Mouse (Mus musculus): ENCODE results near the gene Tax1bp1. TPM values are rescaled to one million over a fixed set of nuclear protein-coding genes. Genes with fewer than 3 reads are reported as not detected.

Tax1bp1 gene
- total RNA-seq, 2 experiments from 2014 or later, result 122 to 136 TPM

GRCm38 (mm10) chr6:52712563-52712962 lies 966 bp upstream of the Tax1bp1 start:
- H3K4me3 ChIP-seq, result no peak overlapping the region
- no peak for DNase-seq (ENCODE audit: extremely low spot score in 1 of 2, low spot score in 2 of 2)
- H3K27ac ChIP-seq, result no peak overlapping the region
- intact Hi-C loops (cut with DNase I), result loop anchor here (5.0 kb wide), 1 partner anchor 50 kb away; no protein-coding TSS in a partner anchor
- no peak for TF ChIP-seq CTCF (IDR thresholded peaks at IDR 0.05)

DNA sequence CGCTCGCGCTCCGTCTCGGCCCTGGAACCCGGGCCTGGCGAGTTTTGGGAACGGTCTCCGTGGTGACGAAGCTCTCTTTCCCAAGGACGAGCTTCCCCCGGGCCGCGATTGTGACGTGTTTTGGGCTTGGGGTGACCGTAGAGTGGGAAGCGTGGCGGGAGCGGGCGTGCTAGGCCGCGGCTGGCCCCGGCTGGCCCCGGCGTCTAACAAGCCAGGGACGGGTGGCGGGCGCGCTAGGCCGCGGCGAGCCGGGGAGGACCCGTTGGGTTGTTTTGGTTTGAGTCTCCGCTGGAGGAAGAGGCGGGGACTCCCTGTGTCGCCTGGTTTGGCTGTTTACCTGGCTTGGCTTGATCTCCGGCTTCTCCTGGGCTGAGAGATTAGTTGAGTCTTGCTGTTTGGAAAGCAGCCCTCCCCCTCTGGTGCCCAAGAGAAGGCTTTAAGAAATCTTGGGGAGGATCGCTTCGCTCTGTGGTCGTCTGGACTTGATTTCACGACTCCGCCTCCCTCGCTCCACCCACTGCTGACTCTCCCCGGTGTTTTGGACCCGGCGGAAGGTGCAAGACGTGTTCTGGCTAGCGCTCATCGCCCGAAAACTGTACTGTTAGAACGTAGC lies 474 bp downstream of the Tax1bp1 start:
- H3K27ac ChIP-seq, result peak overlapping the region; percentile 97

GRCm38 (mm10) chr6:52717493-52718192 lies 4.1 kb downstream of the Tax1bp1 start:
- Histone ChIP-seq H3K27ac (no peak overlapping the region), H3K4me3 (no peak overlapping the region)
- no peak for TF ChIP-seq CTCF (IDR thresholded peaks at IDR 0.05)
- intact Hi-C loops (cut with DNase I), result no loop called here
- no peak for DNase-seq (ENCODE audit: extremely low spot score in 1 of 2, low spot score in 2 of 2)

More for the DNA sequence above, 474 bp downstream of the Tax1bp1 start:
- DNase-seq (ENCODE audit: extremely low spot score in 1 of 2, low spot score in 2 of 2), result peak; percentile 59 to 65
- TF ChIP-seq CTCF (IDR thresholded peaks at IDR 0.05), result no peak
- peak overlapping the region; percentile 79 for H3K4me3 ChIP-seq
- intact Hi-C loops (cut with DNase I), result loop anchor here (1.0 to 5.0 kb wide), 2 partner anchors 52 to 74 kb away; partner anchors contain the start of gene Hibadh

DNA sequence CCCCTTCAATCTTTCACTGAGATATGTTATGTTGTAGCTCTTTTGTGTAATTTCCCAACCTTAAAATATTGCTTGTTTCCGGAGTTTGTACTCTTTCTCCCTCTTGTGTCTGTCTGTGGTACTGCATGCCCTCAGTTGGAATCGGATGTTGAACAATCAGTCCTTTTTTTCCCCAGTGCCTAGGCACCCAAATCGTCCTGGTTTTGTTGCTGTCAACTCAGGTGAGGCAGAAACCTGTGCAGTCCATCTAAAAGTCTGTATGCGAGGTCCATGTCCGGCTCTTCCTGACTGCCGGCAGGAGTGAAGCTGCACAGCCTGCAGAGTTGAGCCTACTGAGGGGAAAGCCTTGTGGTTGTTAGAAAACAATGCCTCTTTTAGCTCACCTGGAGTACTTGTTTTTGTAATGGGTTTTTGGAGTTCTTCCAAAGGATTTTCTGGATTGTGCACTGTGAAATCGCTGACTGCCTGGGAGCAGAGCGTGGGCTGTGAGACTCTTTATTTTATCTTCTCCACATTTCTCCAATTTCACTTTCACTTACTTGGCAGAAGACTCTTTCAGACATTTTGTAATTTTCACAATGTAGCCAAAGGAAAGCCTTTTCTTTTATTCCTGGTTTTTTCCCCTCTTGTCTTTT lies 11.4 kb downstream of the Tax1bp1 start:
- Histone ChIP-seq H3K4me3 (no peak overlapping the region), H3K27ac (no peak overlapping the region)
- peak; percentile 98 for TF ChIP-seq CTCF (IDR thresholded peaks at IDR 0.05)
- intact Hi-C loops (cut with DNase I), result loop anchor here (1.0 to 5.0 kb wide), 5 partner anchors 62 to 468 kb away; no protein-coding TSS in a partner anchor
- DNase-seq (ENCODE audit: extremely low spot score in 1 of 2, low spot score in 2 of 2), result peak; percentile 59 to 64

- H3K4me3 ChIP-seq, result no peak overlapping the region
- DNase-seq (ENCODE audit: extremely low spot score in 1 of 2, low spot score in 2 of 2), result no peak
- H3K27ac ChIP-seq, result no peak overlapping the region
- intact Hi-C loops (cut with DNase I), result loop anchor here (5.0 kb wide), 1 partner anchor 187 kb away; no protein-coding TSS in a partner anchor
- TF ChIP-seq CTCF (IDR thresholded peaks at IDR 0.05), result no peak
Measured at GRCm38 (mm10) chr6:52730338-52730737, 16.8 kb downstream of the Tax1bp1 start.

- no peak for DNase-seq (ENCODE audit: extremely low spot score in 1 of 2, low spot score in 2 of 2)
- no peak overlapping the region for H3K27ac ChIP-seq
- TF ChIP-seq CTCF (IDR thresholded peaks at IDR 0.05), result no peak
- H3K4me3 ChIP-seq, result no peak overlapping the region
- intact Hi-C loops (cut with DNase I), result loop anchor here (5.0 kb wide), 1 partner anchor 183 kb away; no protein-coding TSS in a partner anchor
Measured at GRCm38 (mm10) chr6:52734630-52735029, 21.1 kb downstream of the Tax1bp1 start.

GRCm38 (mm10) chr6:52752832-52753231 lies 39.3 kb downstream of the Tax1bp1 start:
- Histone ChIP-seq H3K4me3 (no peak overlapping the region), H3K27ac (no peak overlapping the region)
- DNase-seq (ENCODE audit: extremely low spot score in 1 of 2, low spot score in 2 of 2), result no peak
- TF ChIP-seq CTCF (IDR thresholded peaks at IDR 0.05), result no peak
- intact Hi-C loops (cut with DNase I), result no loop called here

DNA sequence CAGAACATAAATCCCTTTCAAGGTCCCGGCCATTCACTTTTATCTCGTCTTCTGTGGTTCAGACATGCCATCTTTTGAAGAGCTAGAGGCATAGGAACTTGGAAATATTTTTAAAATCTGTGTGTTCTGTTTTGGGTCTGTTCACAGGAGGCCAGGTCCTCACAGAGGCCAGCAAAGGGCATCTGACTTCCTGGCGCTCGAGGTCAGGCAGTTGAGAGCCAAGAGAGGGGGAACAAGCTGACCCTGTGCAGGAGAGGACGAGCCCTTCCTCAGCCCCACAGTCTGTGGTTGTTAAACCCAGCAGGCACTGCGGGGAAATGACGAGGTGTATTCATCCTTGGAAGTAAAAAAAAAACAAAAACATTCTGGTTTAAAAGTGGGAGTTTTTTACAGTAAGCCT lies 51.7 kb downstream of the Tax1bp1 start:
- DNase-seq (ENCODE audit: extremely low spot score in 1 of 2, low spot score in 2 of 2), result no peak
- TF ChIP-seq CTCF (IDR thresholded peaks at IDR 0.05), result no peak
- intact Hi-C loops (cut with DNase I), result no loop called here
- Histone ChIP-seq H3K27ac (no peak overlapping the region), H3K4me3 (no peak overlapping the region)

DNA sequence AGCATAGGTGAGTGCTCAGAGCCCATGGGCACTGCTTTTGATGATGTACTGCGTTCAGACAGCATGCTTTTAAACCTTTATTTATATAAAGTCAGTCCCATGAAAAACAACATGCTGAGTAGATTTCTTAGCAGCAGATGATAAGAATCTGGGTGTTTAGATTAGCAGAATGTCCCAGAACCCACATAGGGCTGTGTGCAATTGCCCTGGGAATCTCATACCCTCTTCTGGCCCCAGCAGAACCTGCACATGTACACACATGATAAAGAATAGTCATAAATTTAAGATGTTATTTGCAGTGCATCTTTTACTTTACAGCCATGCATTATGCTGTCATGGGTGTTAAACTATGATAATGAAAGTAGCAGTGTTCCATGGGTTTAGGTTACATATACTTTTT lies 57.3 kb downstream of the Tax1bp1 start:
- no peak for TF ChIP-seq CTCF (IDR thresholded peaks at IDR 0.05)
- Histone ChIP-seq H3K27ac (no peak overlapping the region), H3K4me3 (no peak overlapping the region)
- intact Hi-C loops (cut with DNase I), result no loop called here
- DNase-seq (ENCODE audit: extremely low spot score in 1 of 2, low spot score in 2 of 2), result no peak

DNA sequence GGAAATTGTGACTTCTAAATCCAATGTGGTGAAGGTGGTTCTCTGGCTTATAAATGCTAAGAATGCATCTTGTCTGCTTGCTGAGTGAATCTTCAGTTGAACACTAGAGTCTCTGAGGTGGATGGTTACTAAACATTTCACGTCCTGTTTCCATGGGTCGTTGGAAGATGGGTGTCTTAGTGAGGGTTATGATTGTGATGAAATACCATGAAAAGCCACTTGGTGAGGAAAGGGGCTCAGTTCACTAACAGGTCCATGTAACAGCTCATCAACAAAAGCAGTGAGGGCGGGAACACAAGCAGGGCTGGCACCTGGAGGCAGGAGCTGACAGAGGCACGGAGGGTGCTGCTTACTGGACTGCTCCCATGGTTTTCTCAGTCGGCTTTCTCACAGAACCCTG lies 59.6 kb downstream of the Tax1bp1 start:
- no peak for DNase-seq (ENCODE audit: extremely low spot score in 1 of 2, low spot score in 2 of 2)
- no peak overlapping the region for H3K4me3 ChIP-seq
- no peak overlapping the region for H3K27ac ChIP-seq
- intact Hi-C loops (cut with DNase I), result no loop called here
- TF ChIP-seq CTCF (IDR thresholded peaks at IDR 0.05), result no peak

DNA sequence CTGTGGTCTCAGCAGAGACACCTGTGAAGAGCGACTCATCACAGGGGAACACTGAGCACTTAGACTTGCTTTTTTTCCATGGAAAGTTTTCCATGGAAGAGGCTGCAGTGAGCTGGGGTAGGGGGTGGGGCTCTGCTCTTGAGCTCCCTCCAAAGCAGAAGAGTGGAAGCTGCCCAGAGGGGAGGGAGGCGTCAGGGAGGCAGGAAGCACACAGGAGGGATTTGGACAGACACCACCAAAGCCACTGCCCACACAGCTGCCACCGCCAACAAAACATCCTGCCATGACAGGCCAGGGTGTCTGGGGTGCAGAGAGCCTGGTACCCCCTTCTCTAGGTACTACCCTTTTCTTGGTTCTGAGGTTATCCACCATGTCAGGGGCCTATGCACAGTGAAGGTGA lies 61.8 kb downstream of the Tax1bp1 start:
- intact Hi-C loops (cut with DNase I), result no loop called here
- no peak for DNase-seq (ENCODE audit: extremely low spot score in 1 of 2, low spot score in 2 of 2)
- Histone ChIP-seq H3K27ac (no peak overlapping the region), H3K4me3 (no peak overlapping the region)
- no peak for TF ChIP-seq CTCF (IDR thresholded peaks at IDR 0.05)

DNA sequence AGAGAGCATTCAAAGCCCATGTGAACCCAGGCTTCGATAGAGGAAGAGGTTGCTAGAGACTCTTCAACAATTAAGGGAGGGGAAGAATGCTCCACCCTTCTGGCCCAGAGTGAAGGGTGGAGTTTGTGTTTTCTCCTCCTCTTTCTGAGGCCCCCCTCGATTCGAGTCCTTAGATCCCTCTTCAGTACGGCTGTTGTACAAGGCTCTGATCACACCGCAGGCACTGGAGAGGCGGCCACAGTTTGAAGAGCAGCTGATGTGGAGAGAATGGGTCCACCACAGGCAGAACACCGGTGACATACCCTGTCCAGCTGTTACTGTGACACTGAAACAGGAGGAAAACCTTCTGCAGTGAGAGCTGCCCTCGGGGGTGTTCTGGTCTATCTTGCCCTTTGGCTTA lies 62.4 kb downstream of the Tax1bp1 start:
- H3K27ac ChIP-seq, result no peak overlapping the region
- DNase-seq (ENCODE audit: extremely low spot score in 1 of 2, low spot score in 2 of 2), result no peak
- no peak for TF ChIP-seq CTCF (IDR thresholded peaks at IDR 0.05)
- no peak overlapping the region for H3K4me3 ChIP-seq
- intact Hi-C loops (cut with DNase I), result no loop called here

Measured in left cerebral cortex, adult 2 months (tissue).